Mouse (Mus musculus): ENCODE results near the gene 1520401A03Rik. TPM values are rescaled to one million over a fixed set of nuclear protein-coding genes. Genes with fewer than 3 reads are reported as not detected.
A peak's percentile ranks its signal among the peaks of the same experiment; 100 is the strongest.

Gene 1520401A03Rik
- polyA plus RNA-seq, 1 experiment from 2014 or later, result not detected

GRCm38 (mm10) chr17:23725477-23725876 is 2.9 kb upstream of the 1520401A03Rik start:
- H3K36me3 ChIP-seq, result no peaks in the 10 kb centered on the region
- H3K9ac ChIP-seq (replicated peaks), result peak overlapping the region; percentile 67
- peak overlapping the region; percentile 65 for H3K27ac ChIP-seq (replicated peaks)
- peak overlapping the region; percentile 88 for H3K4me2 ChIP-seq (replicated peaks)
- H3K4me3 ChIP-seq, result peak overlapping the region; percentile 97
- peaks cover 14% of the 10 kb centered on the region for H3K4me1 ChIP-seq
- ATAC-seq (replicated peaks), result no peak
- H3K27me3 ChIP-seq, result no peaks in the 10 kb centered on the region
- H3K9me3 ChIP-seq, result no peaks in the 10 kb centered on the region
- 68% methylated on average over 4 of the region's 4 CpGs for WGBS

GRCm38 (mm10) chr17:23721886-23722285 is 697 bp downstream of the 1520401A03Rik start:
- H3K4me3 ChIP-seq, result no peak overlapping the region
- H3K27ac ChIP-seq (replicated peaks), result no peak overlapping the region
- no peaks in the 10 kb centered on the region for H3K9me3 ChIP-seq
- no peak overlapping the region for H3K9ac ChIP-seq (replicated peaks)
- 85% methylated on average over 2 of the region's 2 CpGs for WGBS
- ATAC-seq (replicated peaks), result no peak
- H3K27me3 ChIP-seq, result no peaks in the 10 kb centered on the region
- no peak overlapping the region for H3K4me2 ChIP-seq (replicated peaks)
- peaks cover 7% of the 10 kb centered on the region for H3K4me1 ChIP-seq
- H3K36me3 ChIP-seq, result no peaks in the 10 kb centered on the region

GRCm38 (mm10) chr17:23719455-23719854 is 3.1 kb downstream of the 1520401A03Rik start:
- Histone ChIP-seq H3K36me3 (no peaks in the 10 kb centered on the region), H3K9ac (replicated peaks) (no peak overlapping the region), H3K4me3 (no peak overlapping the region), H3K4me1 (no peaks in the 10 kb centered on the region), H3K9me3 (no peaks in the 10 kb centered on the region), H3K27me3 (no peaks in the 10 kb centered on the region), H3K27ac (replicated peaks) (no peak overlapping the region), H3K4me2 (replicated peaks) (no peak overlapping the region)
- 14% methylated on average over 1 of the region's 1 CpGs for WGBS
- no peak for ATAC-seq (replicated peaks)

- H3K36me3 ChIP-seq, result no peaks in the 10 kb centered on the region
- H3K27me3 ChIP-seq, result no peaks in the 10 kb centered on the region
- H3K4me1 ChIP-seq, result no peaks in the 10 kb centered on the region
- WGBS, result 54% methylated on average over 2 of the region's 2 CpGs
- H3K27ac ChIP-seq (replicated peaks), result no peak overlapping the region
- H3K4me2 ChIP-seq (replicated peaks), result no peak overlapping the region
- H3K9ac ChIP-seq (replicated peaks), result no peak overlapping the region
- H3K4me3 ChIP-seq, result no peak overlapping the region
- H3K9me3 ChIP-seq, result no peaks in the 10 kb centered on the region
- ATAC-seq (replicated peaks), result no peak
Measured at GRCm38 (mm10) chr17:23717003-23717402, 5.6 kb downstream of the 1520401A03Rik start.

GRCm38 (mm10) chr17:23706212-23706611 is 16.4 kb downstream of the 1520401A03Rik start:
- ATAC-seq (replicated peaks), result peak; percentile 44
- no peaks in the 10 kb centered on the region for H3K4me1 ChIP-seq
- H3K27ac ChIP-seq (replicated peaks), result no peak overlapping the region
- no peaks in the 10 kb centered on the region for H3K9me3 ChIP-seq
- WGBS, result 1% methylated on average over 3 of the region's 3 CpGs
- H3K9ac ChIP-seq (replicated peaks), result no peak overlapping the region; the same call in 1 of the 2 replicates
- H3K36me3 ChIP-seq, result no peaks in the 10 kb centered on the region
- H3K4me3 ChIP-seq, result no peak overlapping the region
- no peak overlapping the region for H3K4me2 ChIP-seq (replicated peaks)
- 0 out of 2 replicates have a peak, but pooled peaks cover 6% of the 10 kb centered on the region for H3K27me3 ChIP-seq

GRCm38 (mm10) chr17:23705525-23706104 is 17.0 kb downstream of the 1520401A03Rik start:
- WGBS, result 72% methylated on average over 7 of the region's 7 CpGs
- Histone ChIP-seq H3K9ac (replicated peaks) (no peak overlapping the region; the same call in 1 of the 2 replicates), H3K27me3 (peaks cover 9% of the 10 kb centered on the region; the same call in 1 of the 2 replicates), H3K36me3 (no peaks in the 10 kb centered on the region), H3K4me2 (replicated peaks) (no peak overlapping the region), H3K9me3 (no peaks in the 10 kb centered on the region), H3K27ac (replicated peaks) (no peak overlapping the region), H3K4me3 (no peak overlapping the region), H3K4me1 (no peaks in the 10 kb centered on the region)
- ATAC-seq (replicated peaks), result peak; percentile 41

- Histone ChIP-seq H3K36me3 (no peaks in the 10 kb centered on the region), H3K4me2 (replicated peaks) (no peak overlapping the region)
- 49% methylated on average over 7 of the region's 7 CpGs for WGBS
Measured at GRCm38 (mm10) chr17:23704741-23705140, 17.8 kb downstream of the 1520401A03Rik start.

GRCm38 (mm10) chr17:23703301-23703700 is 19.3 kb downstream of the 1520401A03Rik start:
- H3K9ac ChIP-seq (replicated peaks), result no peak overlapping the region
- H3K4me3 ChIP-seq, result no peak overlapping the region
- peaks cover 22% of the 10 kb centered on the region for H3K27me3 ChIP-seq
- WGBS, result 83% methylated on average over 9 of the region's 9 CpGs
- peaks cover 9% of the 10 kb centered on the region for H3K4me1 ChIP-seq
- no peaks in the 10 kb centered on the region for H3K36me3 ChIP-seq
- ATAC-seq (replicated peaks), result no peak
- no peak overlapping the region for H3K4me2 ChIP-seq (replicated peaks)
- H3K27ac ChIP-seq (replicated peaks), result no peak overlapping the region
- no peaks in the 10 kb centered on the region for H3K9me3 ChIP-seq

More at GRCm38 (mm10) chr17:23704741-23705140, 17.8 kb downstream of the 1520401A03Rik start:
- Histone ChIP-seq H3K27me3 (peaks cover 8% of the 10 kb centered on the region; the same call in 1 of the 2 replicates), H3K9ac (replicated peaks) (no peak overlapping the region), H3K4me3 (no peak overlapping the region), H3K27ac (replicated peaks) (no peak overlapping the region), H3K4me1 (peaks cover 3% of the 10 kb centered on the region), H3K9me3 (no peaks in the 10 kb centered on the region)
- no peak for ATAC-seq (replicated peaks)

GRCm38 (mm10) chr17:23700079-23700478 is 22.5 kb downstream of the 1520401A03Rik start:
- peak; percentile 97 for ATAC-seq (replicated peaks)
- Histone ChIP-seq H3K27me3 (peaks cover 28% of the 10 kb centered on the region), H3K4me2 (replicated peaks) (peak overlapping the region; percentile 100), H3K4me1 (peaks cover 9% of the 10 kb centered on the region), H3K9ac (replicated peaks) (peak overlapping the region; percentile 59), H3K27ac (replicated peaks) (no peak overlapping the region), H3K4me3 (peak overlapping the region; percentile 86), H3K9me3 (no peaks in the 10 kb centered on the region), H3K36me3 (no peaks in the 10 kb centered on the region)
- 0% methylated on average over 28 of the region's 28 CpGs for WGBS

- no peak overlapping the region for H3K27ac ChIP-seq (replicated peaks)
- no peaks in the 10 kb centered on the region for H3K36me3 ChIP-seq
- peaks cover 9% of the 10 kb centered on the region for H3K4me1 ChIP-seq
- H3K27me3 ChIP-seq, result peaks cover 28% of the 10 kb centered on the region
- peak overlapping the region; percentile 100 for H3K4me2 ChIP-seq (replicated peaks)
- ATAC-seq (replicated peaks), result peak; percentile 72
- H3K9me3 ChIP-seq, result no peaks in the 10 kb centered on the region
- H3K9ac ChIP-seq (replicated peaks), result peak overlapping the region; percentile 59
- under 1% methylated on average over 96 of the region's 101 CpGs for WGBS
- peak overlapping the region; percentile 86 for H3K4me3 ChIP-seq
Measured at GRCm38 (mm10) chr17:23699131-23700077, 23.2 kb downstream of the 1520401A03Rik start.

GRCm38 (mm10) chr17:23695801-23696200 is 26.8 kb downstream of the 1520401A03Rik start:
- no peaks in the 10 kb centered on the region for H3K9me3 ChIP-seq
- no peak overlapping the region for H3K4me3 ChIP-seq
- H3K4me2 ChIP-seq (replicated peaks), result no peak overlapping the region
- no peak for ATAC-seq (replicated peaks)
- H3K36me3 ChIP-seq, result no peaks in the 10 kb centered on the region
- whole genome bisulfite sequencing, result 8% methylated on average over 3 of the region's 3 CpGs
- H3K4me1 ChIP-seq, result peaks cover 9% of the 10 kb centered on the region
- H3K27me3 ChIP-seq, result peaks cover 24% of the 10 kb centered on the region
- H3K9ac ChIP-seq (replicated peaks), result no peak overlapping the region
- H3K27ac ChIP-seq (replicated peaks), result no peak overlapping the region

- Histone ChIP-seq H3K27me3 (peaks cover 18% of the 10 kb centered on the region), H3K36me3 (no peaks in the 10 kb centered on the region), H3K4me1 (peaks cover 6% of the 10 kb centered on the region), H3K9me3 (no peaks in the 10 kb centered on the region), H3K4me2 (replicated peaks) (no peak overlapping the region), H3K27ac (replicated peaks) (no peak overlapping the region), H3K9ac (replicated peaks) (no peak overlapping the region), H3K4me3 (no peak overlapping the region)
- no peak for ATAC-seq (replicated peaks)
- 48% methylated on average over 1 of the region's 1 CpGs for WGBS
Measured at GRCm38 (mm10) chr17:23694491-23694890, 28.1 kb downstream of the 1520401A03Rik start.

Measured in forebrain, embryonic 15.5 days (tissue).